Mouse (Mus musculus) embryo, embryonic 10 days (tissue): ENCODE data around the gene Hps1.

Experiments used
- DNase-seq: peaks from one replicate; pipeline ENCODE4 v3.0.0-alpha.2; 2015; ENCODE audit warnings: low spot score

Hps1 gene

GRCm38 (mm10) chr19:42755148-42755870 is 24.5 kb downstream of the Hps1 start:
- no peak for DNase-seq

- DNase-seq, result peak; percentile 54
Measured at GRCm38 (mm10) chr19:42753141-42753917, 26.4 kb downstream of the Hps1 start.

DNA sequence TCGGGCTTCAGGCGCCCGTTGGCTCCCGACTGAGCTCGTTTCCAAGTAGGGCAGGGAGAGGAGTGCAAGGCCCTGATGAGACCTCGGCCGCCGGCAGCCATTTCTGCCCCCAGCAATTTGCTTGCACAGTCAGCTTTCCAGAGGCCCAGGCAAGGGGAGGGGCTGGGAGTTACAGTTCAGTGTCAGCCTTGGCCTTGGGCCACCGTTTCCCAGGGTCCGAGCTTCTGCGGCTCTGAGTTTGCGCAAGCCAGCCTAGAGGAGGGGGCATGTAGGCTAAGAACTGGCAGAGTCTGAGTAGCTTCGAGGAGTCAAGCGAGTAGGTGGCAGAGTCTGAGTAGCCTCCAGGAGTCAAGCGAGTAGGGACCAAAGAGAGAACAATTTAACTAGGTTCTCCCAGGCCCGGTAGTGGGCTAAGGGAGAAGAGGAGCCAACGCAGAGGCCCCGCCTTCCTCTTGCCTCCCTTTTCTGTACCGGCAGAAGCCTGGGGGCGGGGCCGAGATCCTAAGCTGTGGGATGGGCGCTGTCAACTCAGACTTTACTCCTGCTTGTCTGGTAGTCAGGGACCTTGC is 27.3 kb downstream of the Hps1 start, which contains the start of gene Pyroxd2:
Gene Pyroxd2, minus strand, starts transcription at position 413 of the 569 bp plus-strand sequence.
- peak; percentile 81 for DNase-seq

- DNase-seq, result no peak
Measured at GRCm38 (mm10) chr19:42750196-42750595, 29.6 kb downstream of the Hps1 start.

DNA sequence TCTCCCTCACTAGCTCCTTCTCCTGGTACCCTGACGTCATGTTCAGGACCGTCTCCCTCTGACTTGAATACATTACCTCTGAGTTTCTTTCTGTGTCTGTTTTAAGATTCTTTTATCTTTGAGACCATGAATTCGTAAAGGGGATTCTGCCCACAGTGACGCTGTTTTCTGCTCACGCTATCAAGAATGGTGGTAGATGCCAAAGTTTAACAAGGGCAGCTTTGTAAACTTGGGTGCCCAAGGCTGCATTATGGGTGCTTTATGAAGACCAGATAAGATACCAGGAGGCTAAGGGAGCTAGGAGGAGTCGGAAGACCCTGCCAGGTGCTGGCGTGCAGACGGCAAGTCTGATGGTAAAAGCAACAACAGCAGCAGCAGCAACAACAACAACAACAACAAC is 33.1 kb downstream of the Hps1 start:
- DNase-seq, result no peak

GRCm38 (mm10) chr19:42745869-42746224 is 33.9 kb downstream of the Hps1 start:
- DNase-seq, result no peak

DNA sequence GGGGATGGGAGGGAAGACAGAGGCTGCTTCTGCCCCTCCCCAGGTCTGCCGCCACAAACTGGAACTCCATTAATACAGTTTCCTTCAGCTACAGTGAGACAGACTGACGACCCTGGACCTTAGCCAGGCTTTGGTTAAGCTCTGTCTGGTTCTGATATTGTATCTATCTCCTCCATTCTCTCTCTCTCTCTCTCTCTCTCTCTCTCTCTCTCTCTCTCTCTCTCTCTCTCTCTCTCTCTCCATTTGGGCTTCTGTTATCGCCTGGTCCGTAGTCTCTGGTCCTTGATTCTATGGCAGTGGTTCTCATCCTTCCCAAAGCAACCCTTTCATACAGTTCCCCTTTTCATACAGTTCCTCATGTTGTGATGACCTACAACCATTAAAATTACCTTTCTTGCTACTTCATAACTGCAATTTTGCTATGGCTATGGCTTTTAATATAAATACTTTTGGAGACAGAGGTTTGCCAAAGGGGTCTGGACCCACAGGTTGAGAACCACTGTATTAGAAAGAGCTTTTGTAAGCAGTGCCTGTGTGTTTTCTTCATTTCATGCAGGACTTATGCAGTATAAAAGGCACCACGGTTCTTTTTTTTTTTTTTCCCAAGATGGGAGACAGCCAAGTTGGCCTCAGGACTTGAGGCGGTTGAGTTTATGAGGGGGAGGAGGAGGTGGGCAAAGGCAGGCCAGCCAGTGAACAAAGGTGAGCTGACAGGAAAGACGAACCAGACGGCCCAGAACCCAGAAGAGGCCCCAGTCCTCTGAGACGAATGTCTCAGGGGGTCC is 34.5 kb downstream of the Hps1 start:
- no peak for DNase-seq

GRCm38 (mm10) chr19:42744162-42744586 is 35.6 kb downstream of the Hps1 start:
- DNase-seq, result peak; percentile 82

DNA sequence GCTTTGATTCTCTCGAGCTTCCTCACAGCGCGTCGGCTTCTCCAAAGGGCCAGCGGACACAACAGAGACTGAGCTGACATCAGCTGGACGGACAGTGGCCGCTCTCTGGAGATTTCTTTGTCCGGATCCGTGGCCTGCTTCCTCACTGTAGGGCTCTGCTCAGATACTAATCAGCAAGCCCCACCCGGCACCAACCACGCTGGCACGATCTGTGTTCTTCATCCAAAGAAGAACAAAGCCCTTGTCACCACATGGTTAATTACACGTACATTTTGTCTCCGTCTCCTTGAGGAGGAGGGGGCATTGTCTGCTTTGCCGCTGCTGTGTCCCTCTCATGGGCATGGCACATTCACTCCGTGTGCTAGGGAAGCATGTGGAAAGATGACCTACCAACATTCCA is 36.5 kb downstream of the Hps1 start:
- DNase-seq, result no peak

DNA sequence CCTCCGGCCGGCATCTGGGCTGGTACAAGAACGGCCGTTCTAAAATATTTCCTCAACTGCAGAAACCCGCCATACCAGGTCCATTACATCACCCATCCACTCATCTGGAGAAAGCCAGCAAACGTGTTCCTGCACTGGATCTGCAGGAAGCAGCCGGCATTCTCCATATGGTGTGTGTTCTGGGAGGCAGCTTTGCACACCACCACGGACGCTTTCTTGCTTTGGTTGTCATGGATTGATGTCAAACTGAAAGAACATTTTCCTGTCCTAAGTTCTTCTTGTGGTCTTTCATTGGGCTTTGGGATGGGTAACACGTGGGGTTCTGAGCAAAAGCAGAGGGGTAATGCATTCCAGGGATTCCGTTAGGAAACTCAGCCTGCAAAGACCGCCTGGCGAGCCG is 37.9 kb downstream of the Hps1 start:
- no peak for DNase-seq

DNA sequence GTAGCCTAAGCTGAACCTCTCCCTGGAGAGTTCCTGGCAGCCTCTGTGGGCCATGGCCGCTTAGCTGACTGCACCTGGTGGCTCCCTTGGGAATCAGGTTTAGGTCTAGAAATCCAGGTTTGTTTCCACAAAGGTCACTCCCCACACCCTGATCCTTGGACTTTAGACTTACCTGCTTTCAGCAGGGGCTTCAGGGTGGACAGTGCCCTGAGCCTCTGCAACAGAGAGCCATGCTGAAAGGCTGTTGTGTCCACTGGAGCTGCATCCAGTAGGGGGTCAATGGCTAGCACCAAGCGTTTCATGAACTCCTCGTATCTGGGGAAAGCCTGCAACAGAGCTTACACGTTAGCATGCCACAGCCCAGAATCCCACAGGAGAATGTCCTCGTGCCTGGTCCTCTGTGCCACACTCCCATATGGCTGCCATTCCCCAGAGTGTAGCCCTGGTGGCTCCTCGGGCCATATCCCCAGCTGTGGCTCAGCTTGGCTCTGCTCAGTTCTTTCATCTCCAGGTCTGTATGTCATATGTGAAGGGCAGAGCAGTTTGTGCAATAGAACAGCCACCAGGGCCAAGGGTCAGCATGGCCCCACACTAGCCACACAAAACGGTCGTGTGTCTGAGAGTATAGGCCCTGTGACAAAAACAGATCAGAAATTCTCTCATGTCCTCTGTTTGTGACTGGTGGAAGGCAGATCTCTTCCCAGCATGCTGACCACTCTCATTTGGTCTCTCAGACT is 39.4 kb downstream of the Hps1 start:
- no peak for DNase-seq

DNA sequence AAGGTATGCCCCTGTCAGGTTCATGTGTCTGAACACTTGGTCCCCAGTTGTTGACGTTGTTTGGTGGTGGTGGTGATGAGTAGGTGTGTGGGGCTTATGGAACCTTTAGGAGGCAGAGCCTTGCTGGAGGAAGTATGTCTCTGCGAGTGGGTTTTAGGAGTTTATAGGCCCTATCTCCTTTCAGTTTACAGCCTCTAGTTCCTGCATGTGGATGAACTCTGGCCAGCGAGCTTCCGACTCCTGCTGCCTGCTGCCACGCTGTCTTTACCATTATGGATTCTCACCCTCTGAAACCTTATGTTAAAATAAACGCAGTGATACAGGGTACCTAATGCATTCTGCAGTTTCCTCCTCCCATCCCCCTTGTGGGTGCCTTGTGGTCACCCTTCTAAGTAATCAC is 40.0 kb downstream of the Hps1 start:
- DNase-seq, result no peak

GRCm38 (mm10) chr19:42737753-42738152 is 42.0 kb downstream of the Hps1 start:
- DNase-seq, result no peak

DNA sequence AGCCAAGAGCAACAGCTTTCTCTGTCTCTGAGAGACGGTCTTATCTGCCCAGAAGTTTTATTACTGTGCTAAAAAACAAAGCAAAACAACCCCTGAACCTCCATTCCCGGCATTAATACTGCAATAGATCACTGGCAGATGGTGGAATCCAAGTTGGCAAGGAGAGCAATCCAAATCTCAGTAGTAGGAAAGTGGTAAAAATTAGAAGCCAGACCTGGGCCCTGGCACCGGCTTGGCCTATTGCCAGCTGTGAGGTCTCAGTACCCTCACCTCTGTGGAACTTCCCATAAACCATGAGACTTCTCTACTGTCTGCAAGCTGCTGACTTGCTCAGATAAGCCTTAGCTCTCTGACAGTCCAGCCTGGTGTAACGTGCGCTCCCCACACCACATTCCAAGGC is 44.8 kb downstream of the Hps1 start:
- DNase-seq, result no peak

DNA sequence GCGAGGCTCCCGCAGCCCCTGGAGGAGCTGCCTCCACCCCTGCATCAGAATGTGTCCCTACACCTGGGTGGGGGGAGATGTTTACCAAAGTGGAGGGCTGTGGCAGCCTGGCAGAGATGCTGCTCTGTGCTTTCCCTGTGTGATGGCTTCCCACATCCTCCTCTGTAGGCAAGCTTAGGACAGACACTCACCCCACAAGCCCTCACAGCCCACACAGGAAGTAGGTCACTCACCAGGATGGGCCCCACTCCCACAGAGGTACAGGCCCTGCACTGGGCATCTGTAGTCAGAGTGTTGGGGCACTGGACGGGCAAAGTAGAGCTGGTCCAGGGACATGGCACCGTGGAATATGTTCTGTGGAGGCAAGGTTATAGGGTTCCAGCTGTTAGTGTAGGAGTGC is 52.4 kb downstream of the Hps1 start:
- DNase-seq, result no peak

GRCm38 (mm10) chr19:42726766-42727165 is 53.0 kb downstream of the Hps1 start:
- no peak for DNase-seq

DNA sequence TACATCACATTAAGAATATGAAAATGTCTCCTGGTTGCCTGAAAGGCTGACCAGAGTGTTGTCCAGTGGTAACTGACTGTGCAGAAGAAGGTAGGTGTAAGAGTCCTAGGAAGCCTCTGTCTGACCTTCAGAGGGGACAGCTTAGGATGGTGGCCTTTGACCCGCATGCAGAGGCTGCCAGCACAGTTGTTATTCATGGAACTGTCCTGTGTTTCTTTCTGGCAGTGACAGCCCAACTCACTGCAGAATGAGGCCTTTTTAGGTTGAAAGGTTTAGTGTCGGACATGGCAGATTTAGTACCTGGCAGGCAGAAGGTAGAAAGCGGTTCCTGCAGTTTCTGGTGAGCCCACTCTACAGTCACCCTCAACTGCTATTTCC is 53.8 kb downstream of the Hps1 start:
- DNase-seq, result no peak

DNA sequence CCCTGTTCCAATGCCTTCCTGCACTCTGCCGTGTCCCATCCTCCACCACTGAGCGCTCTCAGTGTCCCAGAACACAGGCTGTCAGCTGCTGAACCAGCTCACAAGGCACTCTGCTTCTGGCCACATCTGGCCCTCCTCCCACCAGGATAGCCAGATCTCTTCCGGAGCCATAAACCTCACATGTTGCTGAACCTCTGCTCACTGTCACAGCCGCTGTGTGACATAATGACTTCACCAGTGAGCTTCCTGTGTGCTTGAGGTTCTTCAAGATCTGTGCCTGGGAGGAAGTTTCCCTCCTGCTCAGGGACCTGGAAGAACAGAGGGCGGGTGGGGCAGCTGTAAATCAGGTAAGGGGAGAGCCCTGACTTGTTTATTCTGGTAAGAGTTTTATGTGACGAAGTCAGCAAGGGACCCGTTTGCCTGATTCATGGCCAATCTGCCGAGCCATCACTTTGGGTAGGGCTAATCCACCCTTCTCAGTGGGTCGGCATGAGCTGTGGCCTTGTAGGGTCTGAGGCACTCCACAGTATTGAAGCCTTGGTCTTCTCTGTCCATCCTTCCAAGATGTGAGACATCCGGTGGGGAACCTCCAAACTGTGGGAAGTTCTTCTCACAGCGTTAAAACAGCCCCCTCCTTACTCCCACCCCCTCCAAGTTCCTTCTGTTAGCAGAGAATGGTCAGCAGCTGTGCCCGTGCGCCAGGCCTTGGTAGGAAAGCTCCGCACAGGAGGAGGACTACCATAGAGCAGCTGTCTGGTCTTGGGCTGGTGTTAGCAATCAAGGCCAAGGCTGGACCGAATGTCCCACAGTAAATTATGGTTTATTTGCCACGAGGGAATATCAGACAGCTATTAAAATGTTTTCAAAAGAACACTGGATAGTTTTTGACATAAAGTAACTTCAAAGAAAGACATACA is 54.5 kb downstream of the Hps1 start:
- peak; percentile 59 for DNase-seq

- DNase-seq, result no peak
Measured at GRCm38 (mm10) chr19:42723302-42723701, 56.5 kb downstream of the Hps1 start.

- no peak for DNase-seq
Measured at GRCm38 (mm10) chr19:42722500-42722899, 57.3 kb downstream of the Hps1 start.

DNA sequence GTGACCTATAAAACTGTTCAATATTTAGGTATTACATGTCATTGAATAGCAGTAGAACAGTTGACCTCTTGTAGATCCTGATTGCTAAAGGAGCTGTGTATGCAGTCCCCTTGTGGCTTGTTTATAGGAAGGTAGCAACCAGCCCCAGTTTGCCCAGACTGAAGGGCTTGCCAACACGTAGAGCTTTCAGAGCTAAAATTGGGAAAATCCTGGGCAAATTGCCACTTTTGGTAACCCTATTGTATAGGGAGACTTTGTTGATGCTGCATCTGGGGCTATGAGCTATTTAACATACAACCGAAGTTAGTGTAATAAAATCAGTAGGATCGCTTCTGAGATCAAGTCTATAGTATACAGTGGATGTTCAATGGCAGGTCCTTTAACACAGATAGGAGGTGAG is 61.7 kb downstream of the Hps1 start:
- DNase-seq, result no peak
